Mouse (Mus musculus) adrenal gland, adult 2 months (tissue): Measurements from ENCODE around the gene Nmt1. TPM values are rescaled to one million over a fixed set of nuclear protein-coding genes. Genes with fewer than 3 reads are reported as not detected.
A peak's percentile ranks its signal among the peaks of the same experiment; 100 is the strongest.

Experiments used
- DNase-seq: peaks from one replicate; pipeline ENCODE4 v3.0.0; 2021
- polyA plus RNA-seq: library from polyadenylated mRNA; depleted of rRNA; stranded (reverse); fragments of >200 nt; gene quantifications from 2 replicates; pipeline ENCODE4 v1.2.3, GENCODE M21; 2012
- total RNA-seq, 2 experiments: library from RNA; stranded (reverse); gene quantifications; 2 replicates each; pipeline ENCODE4 v1.2.3; 2021

Nmt1 gene
- total and polyA plus RNA-seq, 3 experiments, result 25.6 to 112 (median 106) TPM

DNA sequence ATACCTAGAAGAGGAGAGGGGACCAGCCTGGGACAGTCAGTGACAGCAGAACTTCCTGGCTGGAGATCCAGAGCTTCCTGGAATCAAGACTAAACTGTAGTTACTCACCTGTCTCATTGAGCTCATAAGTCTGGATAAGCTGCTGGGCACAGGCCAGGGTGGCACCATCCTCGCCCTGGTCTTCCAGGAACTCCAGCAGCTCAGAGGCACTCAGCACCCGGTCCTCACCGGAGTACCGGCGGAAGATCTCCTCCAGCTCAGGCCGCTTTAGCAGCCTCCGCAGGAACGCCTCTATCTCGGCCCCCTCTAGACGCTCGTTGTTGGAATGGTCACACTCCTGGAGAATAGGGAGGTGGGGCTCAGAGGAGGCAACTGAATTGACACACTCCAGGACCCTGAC is 50.1 kb downstream of the Nmt1 start:
- DNase-seq, result no peak

DNA sequence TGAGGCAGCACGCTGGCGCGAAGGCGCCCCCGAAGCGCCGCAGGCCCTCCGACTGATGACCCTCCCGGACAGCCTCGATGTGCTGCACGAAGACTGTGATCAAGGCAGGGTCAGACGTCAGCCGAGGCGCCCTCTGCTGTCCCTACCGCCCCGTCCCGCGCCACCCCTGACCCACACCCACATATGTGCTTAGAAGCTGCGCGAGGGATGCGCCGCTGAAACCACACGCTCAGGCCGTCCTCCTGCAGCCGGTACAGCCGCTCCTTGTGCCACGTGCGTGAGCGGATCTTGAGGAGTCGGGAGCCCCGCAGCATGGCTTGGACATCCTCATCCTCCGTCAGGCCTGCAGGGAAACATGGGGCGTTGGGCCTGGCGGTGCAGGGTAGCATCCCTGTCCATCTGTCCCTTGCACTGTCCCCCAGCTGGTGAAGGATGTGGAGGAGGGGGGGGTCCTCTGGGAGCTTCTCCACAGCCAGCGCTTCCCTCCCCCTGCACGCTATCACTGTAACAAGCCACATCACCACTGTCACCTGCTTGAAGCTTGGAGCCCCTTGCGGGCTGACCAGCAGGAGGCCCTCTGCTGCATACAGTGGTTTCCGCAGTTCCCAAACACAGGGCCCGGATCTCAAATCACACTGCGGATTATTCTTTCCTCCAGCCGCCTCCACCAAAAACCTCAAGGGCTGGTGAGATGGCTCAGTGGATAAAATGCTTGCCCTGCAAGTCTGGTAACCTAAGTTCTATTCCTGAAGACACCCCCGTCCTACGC is 52.5 kb downstream of the Nmt1 start:
- no peak for DNase-seq

DNA sequence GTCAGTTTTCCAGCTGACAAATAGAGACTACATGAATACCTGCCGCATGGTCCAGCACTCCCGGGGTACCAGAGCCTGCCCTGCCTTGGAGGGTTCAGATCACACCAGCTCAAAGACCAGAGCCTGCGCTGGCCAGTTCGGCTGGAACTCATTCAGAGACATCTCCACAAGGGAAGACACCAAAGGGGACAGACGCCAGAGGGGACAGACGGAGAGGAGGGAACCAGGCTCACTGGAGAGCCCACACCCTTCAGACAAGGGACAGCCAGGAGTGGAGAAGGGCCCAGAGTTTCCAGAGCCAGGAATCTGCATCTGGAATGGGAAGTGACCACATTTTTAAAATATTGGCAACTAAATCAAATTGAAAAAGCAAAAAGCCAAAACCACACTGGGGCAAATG is 53.6 kb downstream of the Nmt1 start:
- DNase-seq, result no peak

DNA sequence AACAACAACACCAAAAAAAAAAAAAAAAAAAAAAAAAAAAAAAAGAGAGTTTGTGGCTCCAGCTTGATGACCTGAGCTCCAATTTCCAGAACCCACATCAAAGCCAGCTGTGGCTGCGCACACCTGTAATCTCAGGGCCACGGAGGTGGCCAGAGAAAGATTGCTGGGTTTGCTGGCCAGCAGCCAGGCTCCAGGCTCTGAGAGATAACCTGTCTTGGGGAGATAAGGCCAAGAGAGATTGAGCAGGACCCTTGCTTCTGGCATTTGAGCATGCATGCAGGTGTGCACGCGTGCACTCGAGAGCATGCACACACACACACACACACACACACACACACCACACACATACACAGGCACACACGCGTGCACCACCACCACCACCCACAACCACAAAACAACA is 65.3 kb downstream of the Nmt1 start:
- no peak for DNase-seq

DNA sequence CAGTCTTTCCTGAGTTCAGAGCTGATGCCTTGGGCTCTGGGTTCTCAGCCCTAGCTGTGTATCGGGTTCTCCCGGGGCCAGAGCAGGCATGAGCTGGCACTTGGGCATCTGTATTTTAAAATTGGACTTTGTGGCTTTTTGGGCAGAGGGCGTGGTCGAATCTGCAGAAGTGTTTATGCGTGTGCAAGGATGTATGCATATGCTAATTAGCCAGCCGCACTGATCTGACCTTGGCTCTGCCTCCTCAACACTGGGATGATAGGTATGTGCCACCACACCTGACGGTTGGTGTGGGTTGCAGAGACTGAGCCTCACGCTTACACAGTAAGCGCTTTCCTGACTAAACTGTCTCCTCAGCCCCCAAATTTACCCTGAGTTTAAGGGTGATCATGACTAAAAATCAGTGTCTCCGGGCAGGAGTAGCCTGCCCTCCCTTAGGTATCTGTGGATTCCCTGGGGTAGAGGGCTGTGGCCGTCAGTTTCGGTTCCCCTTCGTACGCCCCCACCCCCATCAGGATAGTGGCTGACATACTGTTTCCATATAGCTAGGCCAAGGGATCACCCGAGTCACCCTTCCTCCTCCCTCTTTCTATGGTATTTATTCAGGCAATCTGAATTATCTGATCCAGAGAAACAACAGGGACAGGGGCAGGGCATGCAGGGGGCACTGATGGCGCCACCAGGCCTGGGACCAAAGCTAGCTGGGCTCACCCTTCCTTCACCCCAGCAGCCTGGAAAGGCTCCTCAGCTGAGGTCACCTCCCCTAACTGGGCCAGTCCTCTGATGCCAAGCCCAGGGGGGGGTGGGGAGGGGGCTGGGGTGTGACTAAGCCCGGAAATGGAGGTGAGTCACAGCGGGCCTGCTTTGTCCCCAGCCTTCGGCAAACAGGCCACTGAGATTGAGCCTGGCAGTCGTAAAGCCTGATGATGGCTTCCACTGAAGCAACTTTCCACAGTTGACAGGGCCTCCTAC is 66.2 kb downstream of the Nmt1 start:
- DNase-seq, result peak; percentile 87

DNA sequence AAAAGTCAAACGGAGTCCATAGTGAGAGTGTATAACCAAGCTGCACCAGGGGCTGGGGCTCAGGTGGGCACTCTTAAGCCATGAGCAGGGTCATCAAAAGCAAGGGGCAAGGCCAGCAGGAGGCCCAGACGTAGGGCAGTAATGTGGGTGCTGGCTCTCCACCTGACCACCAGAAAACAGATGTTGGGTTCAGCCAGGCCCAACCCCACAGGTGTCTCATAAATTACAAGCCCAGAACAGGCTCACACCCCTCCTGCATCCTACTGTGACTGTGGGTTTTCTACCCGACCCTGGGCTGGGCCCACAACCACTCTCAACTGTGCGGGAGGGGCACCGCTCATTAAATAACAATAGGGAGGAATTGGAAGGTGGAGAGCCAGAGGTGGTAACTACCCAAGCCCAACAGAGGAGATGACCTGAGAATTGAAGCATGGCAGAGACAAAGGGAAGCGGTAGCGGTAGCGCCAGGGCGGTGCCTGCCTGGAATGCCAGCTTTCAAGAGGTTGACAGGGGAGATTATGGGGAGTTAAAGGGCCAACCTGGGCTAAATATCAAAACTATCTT is 67.2 kb downstream of the Nmt1 start:
- no peak for DNase-seq

DNA sequence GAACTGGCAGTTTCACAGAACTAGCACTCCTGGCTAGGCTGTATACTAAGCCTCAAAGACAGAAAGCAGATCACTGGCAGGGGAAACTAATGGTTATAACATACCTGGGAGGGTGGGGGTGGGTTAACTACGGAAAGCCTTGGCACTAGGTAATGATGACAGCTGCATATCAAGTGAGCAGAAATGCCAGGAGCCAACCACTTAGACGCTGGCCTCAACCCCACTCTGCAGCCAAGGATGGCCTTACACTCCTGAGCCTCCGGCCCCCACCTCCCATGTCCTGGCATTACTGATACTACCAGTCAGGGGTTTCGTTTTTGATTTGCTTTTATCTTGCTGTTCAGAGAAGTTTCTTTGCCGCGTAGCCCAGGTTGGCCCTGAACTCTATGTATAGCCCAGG is 67.8 kb downstream of the Nmt1 start:
- no peak for DNase-seq

DNA sequence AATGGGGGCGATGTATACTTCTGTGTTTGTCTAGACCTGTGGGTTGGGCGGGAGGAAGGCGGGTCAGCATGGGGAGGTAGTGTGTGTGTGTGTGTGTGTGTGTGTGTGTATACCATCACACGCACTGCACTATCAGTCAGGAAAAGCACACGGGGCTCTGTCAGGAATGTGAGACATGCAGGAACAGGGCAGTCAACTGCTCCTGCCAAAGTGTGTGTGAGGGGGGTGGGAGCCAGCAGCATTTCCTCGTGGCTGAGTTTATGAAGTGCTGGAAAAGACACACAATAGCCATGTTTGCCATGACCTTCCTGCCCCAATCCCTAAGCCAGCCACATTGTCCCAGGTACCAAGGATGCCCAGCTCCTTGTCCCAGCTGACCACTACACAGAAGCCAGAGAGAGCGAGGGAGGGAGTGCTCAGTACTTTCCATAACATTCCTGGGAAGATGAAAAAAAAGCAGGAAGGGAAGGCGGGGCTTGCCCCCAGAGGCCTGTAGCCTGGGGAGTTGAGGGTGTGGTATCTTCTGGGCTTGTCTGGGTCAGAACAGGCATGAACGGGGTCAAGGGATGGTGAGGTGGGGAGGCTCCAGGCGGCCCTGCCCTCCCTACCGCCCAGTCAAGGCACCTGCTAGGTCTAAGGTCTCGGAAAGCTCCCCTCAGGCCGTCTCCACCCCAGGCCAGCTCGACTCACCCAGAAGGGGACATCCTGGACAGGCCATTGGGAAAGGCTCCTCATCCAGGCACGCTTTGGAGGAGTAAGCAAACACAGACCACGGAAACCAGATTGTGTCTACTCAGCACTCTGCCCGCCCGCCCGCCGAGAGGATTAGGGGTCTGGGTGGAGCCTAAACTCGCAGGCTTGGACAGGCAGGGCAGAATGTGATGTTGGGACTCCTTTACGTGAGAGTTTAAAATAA is 69.2 kb downstream of the Nmt1 start:
- no peak for DNase-seq

DNA sequence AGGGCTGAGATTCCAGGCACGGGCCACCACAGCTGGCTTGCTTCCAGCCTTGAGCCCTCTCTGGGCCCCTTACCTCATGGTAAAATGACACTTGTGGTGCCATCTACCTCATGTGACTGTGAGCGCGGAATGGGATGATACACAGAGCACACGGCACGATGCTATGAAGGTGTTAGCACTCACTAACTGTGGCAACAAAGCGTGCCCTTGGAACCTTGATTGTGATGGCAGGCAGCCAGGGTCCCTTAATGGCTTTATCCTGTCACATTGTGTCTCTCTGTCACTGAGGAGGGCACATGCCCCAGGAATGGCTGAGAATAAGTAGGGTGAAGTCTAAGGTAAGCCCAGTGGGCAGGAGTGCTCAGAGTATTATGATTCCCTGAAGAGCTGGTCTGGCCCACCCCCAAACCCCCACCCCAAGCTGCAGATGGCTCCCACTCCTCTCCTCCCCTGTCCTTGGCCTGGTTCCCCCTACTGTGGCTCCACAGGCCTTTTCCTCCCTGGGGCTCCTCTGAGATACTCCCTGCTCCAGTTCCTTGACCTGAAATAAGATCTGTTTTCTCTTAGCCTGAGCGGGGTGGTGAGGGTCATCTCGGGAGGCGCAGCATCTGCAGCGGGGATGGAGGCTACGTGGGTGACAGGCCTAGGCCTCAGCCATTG is 70.7 kb downstream of the Nmt1 start:
- DNase-seq, result peak; percentile 22

DNA sequence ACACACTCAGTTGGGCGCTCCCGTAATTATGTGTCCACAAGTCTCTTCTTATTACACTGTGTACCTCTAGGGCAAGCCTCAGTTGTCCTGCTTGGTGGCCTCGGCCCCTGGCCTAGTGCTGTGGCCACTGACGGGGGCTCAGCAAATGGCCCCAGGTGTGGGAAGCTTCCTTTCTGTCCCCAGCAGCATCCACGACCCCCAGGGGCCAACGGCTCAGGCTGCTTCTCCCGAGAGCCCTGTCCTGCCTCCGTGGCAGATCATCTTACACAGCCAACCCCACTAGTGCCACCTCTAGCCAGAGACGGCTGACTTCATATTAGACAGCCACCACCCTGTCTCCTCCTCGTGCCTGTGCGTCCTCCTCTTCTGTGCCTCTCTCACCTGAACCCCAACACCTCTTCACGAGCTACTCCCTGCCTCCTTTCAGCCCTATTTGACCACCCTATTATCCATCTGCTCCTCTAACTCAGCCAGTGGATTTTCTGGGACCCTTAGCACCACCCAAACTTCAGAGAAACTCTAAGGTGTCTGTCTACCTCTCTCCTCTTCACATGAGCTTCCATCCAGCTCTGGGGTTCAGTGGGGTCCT is 71.5 kb downstream of the Nmt1 start:
- DNase-seq, result no peak

DNA sequence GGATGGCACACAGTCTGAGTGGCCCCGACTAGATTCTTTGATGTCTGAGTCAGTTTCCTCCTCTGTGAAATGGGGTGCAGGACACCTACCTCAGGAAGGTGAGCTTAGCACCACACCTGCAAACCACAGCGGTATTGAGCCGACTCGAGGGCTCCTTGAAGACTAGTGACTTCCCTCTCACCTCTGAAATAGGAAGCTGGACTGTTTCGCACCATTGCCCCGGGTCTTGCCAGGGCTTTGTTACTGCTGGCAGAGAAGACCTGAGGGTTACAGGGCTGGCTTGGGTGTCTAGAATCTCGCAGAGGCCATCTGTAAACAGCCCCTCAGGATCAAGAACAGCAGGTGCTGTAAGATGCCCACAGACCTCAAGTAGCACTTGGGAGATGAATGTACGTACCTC is 72.4 kb downstream of the Nmt1 start:
- no peak for DNase-seq

DNA sequence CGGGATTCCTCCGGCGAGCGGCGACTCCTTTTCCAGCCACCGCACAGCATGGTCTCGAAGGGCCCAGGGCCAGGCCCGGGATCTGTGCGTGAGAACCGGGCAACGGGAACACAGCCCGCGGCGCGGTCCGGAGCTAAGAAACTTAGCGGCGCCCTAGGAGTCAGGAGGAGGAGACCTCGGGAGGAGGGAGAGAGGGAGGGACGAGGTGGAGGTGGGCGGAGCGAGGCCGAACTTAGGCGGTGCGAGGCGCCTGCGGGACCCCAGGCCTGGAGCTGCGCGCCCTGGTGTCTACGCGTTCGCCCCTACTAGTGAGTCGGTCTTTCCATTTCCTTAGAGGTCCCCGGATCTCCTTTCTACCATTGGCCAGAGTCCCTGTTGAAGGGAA is 73.5 kb downstream of the Nmt1 start, which contains the start of the genes Plcd3 and Acbd4:
TSS of gene Plcd3 (minus strand) at position 178 of the 385 bp plus-strand sequence.
TSS of gene Acbd4 (plus strand) at position 202 of the 385 bp plus-strand sequence.
- DNase-seq, result peak; percentile 93

DNA sequence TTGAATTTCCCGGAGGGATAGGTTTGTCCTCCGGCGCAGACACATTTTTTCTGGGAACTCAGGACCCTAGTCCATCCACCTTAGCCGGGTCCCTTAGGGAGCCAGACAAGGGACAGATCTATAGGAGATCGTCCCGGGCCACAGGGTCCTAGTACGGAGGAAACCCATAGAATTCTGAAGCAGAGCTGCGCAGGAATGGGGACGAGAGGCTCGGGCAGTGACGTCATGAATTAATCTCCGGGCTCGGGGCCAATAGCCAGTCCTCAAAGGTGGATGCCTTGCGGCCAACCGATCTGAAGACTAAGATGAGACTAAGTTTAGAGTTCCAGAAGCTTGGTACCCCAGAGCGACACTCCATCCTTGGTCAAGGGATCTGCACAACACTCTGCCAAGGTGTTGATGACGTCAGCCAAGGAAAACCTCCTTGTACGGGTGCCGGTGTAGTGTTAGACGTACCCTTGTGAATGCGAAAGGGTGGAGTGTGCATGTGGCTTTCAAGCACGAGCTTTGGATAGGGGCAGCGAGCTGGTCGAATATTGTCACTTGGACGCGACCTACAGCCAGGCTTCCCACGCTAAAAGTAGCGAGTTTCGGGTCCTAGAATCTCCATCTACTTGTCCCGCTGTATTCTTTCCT is 74.0 kb downstream of the Nmt1 start:
- DNase-seq, result peak; percentile 87

DNA sequence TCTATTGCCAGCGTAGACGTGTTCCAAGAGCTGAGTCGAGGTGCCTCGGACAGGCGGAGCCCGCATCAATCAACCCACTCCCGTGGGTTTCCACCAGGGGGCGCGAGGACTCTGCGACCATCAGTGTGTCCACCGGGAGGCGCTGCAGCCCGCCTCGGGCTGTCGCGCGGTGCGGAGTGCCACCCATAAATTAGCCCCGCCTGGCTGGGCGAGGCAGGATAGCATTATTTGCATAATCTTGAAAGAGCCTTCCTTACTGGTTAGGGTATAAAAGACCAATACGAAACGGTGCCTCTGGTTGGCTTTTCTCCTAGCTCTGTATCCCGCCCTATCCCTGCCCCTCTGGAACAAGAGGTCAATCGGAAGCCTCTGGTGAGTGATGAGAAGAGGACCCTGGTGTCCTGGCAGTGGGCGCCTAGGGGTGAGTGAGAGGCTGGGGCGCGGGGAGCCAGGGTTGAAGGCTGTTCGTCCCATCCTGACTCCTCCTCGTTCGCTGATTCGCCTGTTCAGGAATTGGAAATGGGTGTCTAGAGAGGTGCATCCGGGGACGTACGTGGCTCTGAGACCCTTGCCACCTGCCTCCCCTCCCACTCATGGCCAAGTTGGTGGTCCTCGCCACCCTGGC is 74.8 kb downstream of the Nmt1 start:
- peak; percentile 99 for DNase-seq

DNA sequence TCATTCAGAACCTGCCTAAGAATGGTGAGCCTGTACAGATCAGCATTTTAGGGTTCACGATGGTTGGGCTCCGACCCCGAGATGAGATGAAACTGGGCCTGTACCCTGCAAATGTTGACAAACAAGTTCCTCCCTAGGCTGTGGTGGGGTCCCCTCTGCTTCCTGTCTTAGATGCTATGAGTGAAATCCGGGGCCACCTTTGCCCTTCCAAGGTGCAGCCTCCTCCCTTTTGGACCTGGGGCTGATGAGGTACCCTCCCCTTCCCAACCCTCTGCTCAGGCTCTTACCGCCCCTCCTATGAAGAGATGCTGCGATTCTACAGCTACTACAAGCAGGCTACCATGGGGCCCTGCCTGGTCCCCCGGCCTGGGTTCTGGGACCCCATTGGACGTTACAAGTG is 75.6 kb downstream of the Nmt1 start:
- DNase-seq, result peak; percentile 15

DNA sequence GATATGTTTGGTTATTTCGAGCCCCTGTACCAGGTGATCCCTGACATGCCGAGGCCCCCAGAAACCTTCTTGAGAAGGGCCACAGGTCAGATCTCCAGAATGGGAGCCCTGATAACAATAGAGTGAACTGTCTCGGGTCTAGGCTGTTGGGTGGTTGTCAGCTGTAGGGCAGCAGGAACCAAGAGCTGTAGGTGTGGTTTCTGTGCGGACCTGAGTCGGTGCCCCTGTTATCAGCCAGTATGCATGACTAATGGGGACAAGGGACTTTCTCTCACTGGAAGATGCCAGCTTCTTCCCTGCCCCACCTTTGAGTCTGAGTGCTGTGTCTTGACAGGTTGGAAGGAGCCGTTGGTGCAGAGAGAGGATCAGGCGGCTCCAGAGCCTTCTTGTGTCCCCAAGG is 76.5 kb downstream of the Nmt1 start:
- peak; percentile 10 for DNase-seq

DNA sequence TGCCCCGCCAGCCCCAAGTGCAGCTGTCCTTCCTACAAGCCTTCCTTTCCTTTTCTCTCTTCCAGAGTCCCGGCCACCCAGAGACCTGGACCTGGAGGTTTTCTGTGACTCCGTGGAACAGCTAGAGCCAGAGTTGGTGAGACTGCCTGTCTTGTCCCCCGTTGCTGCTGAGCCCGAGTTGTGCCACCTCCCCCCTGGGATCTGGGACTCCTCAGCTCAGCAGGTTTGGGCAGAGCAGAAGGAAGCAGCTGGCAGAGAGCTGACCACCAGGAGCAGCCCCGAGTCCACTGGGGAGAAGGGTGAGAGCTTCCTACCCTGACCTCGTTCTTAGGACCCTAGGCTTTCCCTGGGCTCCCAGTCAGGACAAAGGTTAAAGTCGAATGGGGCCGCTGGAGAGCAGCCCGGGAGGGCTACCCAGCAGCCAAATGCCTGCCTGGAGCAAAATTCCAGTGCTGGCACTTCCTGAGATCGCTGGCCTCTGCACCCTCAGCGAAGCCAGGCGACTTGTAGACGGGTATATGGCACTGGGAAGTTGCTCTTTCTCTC is 77.3 kb downstream of the Nmt1 start:
- peak; percentile 41 for DNase-seq

DNA sequence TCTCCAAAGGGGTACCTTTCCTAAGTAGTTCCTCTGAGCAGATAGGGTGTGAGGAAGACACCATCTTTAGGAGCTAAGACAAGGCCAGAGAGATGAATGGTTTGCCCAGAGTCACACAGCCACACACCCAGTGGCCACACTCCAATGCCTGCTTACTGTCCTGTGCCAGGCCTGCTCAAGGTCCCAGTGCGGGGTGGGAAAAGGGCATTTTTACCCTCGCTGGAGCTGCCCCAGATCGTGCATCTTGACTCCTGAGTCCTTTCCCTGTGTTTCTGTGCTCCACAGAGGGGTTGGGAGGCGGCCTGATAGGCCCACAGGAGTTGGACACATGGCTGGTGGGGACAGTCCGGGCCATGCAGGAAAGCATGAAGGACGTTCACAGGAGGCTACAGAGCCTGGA is 77.8 kb downstream of the Nmt1 start:
- DNase-seq, result peak; percentile 52

DNA sequence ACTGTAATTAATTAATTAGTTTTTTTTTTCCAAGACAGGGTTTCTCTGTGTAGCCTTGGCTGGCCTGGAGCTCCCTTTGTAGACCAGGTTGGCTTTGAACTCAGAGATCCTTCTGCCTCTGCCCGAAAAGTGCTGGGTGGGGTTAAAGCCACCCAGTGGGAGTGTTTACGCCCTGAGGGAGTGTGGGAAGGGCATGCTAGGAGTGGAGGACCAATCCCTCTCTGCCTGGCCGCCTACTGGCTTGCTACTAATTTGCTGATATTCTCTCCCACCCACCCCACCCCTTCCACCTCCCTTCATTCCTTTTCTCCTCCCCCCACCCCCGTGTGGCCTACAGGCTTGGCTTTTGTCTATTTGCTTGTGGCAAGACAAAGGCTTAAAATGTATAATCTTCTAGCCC is 78.4 kb downstream of the Nmt1 start:
- peak; percentile 11 for DNase-seq
